Mouse (Mus musculus) kidney, postnatal 10 days (tissue): Measurements from ENCODE around the gene Ankrd35.
A peak's percentile ranks its signal among the peaks of the same experiment; 100 is the strongest.
"Not testable (repeated sequence)": the region's sequence is repeated elsewhere in the genome, so short reads cannot be mapped to it uniquely, and the experiment has no call there.

Experiments
- DNase-seq: peaks from one replicate; pipeline ENCODE4 v3.0.0; 2021; ENCODE audit warnings: mixed read lengths

Ankrd35 gene

DNA sequence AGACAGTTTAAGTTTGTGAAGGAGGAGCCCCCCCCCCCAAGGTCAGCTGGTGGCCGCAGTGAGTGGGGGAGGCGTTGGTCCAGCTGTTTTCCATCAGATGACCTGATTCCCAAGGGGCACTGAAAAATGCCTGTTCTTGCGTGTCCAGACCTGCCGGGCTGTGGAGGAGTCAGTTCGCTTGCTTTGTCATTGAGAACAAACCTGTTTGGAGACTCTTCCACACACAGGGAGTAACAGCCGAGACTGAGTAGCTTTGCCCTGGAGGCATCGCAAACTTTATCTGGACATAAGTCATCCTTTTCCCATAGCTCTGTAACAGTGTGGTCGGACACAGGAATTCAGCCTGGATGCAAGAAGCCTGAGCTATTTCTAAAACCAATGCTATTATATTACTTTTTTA, 4.5 kb downstream of the Ankrd35 start:
- DNase-seq: peak; percentile 50

DNA sequence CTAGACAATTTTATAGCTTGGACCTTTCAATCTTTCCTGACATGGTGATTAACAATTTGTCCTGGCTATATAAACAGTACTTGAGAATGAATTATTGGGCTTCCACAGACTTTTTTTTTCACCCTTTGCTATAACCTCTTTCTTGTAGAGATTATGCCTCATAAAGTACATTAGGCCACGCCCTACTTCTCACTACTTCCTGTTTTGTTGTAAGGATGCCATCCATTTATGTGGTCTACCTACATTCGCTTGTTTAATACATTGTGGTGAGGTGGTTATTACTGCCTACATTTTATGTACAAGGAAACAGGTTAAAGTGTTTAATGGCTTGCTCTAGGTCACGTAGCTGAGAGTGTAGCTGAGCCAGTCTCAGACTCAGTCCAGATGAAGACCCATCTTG, 5.2 kb downstream of the Ankrd35 start:
- no peak for DNase-seq

DNA sequence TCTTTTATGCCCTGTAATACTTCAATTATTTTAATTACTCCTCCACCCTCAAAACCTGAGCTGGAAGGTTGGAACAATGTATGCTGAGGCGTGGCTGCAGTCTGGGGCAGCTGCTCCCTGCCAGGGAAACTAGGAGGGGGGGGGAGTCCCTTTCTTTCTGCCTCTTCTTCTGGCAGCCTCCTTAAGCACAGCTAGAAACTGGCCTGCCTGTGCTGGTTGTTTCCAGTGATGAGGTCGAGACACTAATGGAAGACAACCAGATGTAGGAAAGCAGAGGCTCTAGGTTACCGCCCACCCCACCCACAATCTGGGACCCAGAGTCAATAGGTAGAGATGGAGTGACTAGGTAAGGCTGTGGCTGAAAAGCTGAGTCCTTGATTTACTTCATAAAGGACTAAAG, 5.8 kb downstream of the Ankrd35 start:
- no peak for DNase-seq

DNA sequence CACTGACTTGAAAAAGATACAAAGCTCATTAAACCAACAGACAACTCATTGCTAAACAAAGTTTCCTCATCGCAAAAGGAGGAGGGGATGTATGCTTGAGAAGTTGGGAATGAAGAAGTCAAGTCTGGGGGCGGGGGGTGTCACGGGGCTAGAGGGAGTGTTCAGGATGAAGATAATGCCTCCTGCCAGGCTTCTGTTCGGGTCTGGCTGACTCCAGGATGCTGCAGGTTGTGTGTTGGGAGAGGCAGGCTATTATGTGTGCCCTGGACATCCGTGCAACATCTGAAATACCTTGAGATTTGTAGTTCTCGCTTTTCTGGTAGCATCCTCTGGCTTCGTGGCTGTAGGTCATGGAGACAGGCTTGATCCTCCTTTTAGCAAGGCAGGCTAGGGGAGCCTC, 8.5 kb downstream of the Ankrd35 start:
- no peak for DNase-seq

DNA sequence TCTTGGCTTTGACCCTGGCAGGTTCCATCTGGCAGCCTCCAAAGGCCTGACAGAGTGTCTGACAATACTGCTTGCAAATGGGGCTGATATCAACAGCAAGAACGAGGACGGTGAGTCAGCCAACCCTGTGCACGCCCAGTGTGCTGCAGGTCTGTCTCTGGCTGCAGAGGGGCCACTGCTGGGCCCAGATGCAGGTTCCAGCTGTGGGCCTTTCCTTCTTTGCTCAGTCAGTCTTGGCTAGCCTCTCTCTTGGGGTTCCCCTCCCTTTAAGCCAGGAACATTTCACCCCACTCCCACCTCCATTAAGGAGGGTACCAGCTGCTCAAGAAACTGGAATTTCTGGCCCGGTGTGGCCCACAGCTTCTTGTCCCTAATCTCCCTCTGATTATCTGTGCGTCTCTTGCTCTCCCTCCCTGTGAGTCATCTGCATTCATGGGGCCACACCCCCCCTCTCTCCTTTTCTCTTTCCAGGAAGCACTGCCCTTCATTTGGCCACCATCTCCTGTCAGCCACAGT, 9.3 kb downstream of the Ankrd35 start:
- no peak for DNase-seq

DNA sequence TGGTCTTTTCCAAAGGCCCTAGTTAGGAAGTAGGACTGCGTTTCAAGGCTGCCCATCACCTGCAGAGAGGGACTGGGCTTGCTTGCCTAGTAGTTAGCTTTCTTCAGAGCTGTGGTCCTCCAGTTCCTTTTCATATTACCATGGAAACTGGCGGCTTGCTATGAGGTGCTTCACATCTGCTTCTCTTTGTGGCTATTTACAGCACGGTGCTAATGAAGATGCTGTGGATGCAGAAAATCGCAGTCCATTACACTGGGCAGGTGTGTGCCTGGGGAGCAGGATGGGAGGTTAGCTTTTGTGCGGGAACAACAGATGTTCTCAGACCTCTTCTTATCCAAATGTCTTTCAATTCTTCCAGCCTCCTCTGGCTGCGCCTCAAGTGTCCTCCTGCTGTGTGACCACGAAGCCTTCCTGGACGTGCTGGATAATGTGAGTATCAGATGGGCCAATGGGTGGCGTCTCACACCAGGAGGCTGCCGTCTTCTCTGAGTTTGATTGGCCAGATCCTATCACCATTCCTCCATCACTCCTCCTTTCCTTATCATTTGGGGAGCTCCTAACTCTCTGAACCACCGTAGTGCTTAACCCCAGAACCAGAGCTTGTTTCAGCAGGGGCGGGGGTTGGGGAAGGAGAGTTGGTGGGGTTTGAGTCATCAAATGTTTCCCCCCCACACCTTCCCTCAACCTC, 10.5 kb downstream of the Ankrd35 start:
- DNase-seq: no peak

DNA sequence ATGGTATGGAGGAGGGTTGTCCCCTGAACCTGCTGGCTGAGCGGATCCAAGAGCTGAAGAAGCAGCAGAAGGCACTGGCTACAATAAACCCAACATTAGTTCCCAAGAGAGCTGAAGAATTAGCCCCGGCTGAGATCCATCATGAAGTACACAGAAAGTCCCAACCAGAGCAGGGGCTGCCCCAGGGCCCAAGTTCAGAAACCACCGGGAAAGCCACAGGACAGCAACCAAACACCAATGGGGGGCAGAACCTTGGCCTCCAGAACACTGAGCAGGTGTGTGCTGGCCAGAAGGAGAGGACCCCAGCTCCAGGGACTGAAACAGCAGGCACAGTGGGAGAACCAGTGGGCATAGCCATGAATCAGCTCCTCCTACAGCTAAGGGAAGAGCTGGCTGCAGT, 13.6 kb downstream of the Ankrd35 start:
- no peak for DNase-seq

DNA sequence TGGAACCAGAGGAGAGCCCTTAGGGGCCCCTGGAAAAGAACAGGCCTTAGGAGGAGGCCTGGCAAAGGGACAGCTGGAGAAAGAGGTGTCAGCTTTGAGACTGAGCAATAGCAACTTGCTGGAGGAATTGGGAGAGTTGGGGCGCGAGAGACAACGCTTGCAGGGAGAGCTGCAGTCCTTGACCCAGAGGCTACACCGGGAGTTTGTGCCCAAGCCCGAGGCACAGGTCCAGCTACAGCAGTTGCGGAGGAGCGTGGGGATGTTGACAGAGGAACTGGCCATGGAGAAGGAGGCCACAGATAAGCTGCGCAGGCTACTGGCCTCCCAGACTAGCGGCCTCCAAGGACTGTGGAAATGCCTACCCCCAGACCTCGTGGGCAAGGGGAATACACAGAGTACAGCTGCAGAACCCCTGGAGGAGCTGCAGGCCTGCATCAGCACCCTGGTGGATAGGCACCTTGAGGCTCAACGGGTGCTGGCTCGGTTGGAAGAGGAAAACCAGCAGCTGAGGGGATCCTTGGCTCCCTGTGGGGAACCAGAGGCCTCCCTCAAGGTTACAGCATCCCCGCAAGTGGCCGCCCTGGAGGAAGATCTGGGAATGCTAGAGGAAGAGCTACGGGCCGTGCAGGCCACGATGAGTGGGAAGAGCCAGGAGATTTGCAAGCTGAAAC, 14.4 kb downstream of the Ankrd35 start:
- no peak for DNase-seq

DNA sequence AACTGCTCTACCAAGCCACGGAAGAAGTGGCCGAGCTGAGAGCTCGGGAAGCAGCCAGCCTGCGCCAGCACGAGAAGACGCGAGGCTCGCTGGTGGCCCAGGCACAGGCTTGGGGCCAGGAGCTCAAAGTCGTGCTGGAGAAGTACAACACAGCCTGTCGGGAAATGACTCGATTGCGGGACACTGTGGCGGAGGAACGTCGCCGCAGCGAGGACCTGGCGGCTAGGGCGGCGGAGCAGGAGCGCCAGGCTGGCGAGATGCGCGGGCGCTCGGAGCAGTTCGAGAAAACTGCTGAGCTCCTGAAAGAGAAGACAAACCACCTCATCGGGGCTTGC, 14.9 kb downstream of the Ankrd35 start:
- no peak for DNase-seq

DNA sequence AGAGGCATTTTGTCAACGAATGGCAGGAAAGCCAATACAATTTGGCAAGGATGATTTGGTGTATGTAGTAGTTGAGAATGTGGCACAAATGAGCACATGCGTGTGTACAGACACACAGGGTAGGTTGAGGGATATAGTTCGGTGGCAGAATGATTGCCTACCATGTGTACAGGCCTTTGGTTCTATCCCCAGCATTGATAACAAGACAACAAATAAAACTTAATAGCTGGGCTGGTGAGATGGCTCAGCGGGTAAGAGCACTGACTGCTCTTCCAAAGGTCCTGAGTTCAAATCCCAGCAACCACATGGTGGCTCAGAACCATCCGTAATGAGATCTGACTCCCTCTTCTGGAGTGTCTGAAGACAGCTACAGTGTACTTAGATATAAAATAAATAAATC, 16.1 kb downstream of the Ankrd35 start:
- not testable (repeated sequence) for DNase-seq

DNA sequence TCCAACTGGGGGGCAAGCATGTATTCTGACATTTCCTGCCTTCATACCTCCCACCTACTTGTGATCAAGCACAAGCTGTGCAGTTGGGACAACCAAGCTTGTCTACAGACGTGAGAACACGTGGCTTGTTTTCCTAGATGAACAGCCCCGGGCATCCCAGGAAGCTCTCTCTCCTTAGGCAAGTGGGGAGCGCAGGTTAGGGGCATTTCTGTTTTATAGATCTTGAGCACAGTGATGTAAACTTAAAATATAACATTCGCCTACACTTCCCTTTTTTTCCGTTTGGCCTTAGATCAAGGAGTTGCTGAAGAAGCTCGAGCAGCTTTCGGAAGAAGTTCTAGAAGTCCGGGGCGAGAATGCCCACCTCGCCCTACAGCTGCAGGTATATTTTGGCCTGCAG, 18.9 kb downstream of the Ankrd35 start:
- no peak for DNase-seq

DNA sequence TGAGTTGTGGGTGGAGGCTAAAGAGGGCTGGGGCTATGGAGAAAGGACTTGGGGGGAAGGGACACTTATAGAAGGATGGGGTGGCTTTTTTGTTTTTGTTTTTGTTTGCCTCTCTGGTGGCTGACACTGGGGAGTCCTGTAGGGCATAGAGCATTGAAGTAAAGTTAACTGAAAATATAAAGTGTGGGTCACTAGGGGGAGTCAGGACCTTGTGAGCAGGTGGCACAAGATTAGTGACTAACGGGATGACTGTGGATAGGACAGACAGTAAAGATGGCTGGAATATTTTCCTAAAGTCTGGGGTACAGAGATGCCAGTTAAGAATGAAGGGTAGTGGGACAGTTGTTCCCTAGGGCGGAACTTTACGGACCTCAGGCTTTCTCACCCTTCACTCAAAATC, 20.4 kb downstream of the Ankrd35 start:
- no peak for DNase-seq

DNA sequence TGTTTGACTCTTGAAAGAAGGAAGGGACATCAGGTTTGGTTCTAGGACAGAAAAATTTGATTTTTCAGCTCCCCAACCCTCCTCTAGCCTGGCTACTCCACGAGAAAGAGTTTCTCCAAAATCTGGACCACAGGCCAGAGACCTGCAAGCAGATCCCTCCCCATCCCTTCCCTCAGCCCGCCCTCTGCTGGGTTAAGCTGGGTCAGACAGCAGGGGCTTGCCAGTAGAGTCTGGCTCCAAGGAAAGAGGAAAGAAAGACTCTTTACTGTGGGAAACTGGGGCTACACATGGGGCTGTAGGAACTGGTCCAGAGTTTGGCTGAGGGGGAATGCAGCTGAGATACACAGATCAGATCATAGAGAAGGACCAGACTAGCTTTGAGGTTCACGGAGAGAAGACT, 22.6 kb downstream of the Ankrd35 start:
- peak; percentile 75 for DNase-seq

DNA sequence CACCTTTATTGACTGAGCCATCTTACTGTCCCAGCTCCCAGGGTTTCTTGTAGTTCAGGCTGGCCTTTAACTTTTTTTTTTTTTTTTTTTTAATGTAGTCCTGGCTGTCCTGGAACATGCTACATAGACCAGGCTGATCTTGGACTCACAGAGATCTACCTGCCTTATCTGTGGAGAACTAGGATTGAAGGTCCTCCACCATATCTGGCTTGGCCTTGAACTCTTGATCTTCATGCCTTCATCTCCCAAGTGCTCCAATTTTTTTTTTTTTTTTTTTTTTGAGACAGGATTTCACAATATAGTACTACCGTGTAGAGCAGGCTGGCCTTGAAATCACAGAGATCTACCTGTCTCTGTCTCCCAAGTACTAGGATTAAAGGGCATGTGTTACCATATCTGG, 23.6 kb downstream of the Ankrd35 start:
- DNase-seq: no peak

DNA sequence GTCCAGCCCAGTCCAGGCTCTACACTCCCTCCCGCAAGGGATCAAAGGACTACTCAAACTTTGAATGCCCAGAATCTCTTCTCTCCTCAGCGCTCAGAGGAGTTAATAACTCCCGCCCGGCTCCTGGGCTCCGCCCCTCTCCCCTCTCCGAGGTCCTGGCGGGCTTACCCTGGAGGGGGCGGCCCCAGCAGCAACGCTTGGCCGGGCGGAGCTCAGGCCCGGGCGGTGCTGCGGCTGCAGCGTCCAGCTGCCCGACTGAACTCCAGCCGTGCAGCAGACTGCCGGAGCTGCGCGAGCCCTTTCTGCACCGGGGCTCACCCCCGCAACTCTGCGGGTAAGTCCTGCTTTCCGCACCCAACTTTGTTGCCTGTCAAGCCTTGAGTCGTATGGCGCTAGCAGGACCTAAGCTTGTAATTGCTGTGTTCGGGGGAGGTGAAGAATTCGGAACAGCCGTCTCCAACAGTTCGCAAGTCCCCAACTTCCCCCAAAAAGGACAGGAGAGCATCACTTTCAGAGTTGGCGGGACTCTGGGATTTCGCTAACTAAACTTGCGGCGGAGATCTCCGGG, 26.4 kb downstream of the Ankrd35 start, which contains the start of gene Pias3:
TSS of gene Pias3 (plus strand) at position 187 of the 568 bp plus-strand sequence.
- DNase-seq: peak; percentile 93

DNA sequence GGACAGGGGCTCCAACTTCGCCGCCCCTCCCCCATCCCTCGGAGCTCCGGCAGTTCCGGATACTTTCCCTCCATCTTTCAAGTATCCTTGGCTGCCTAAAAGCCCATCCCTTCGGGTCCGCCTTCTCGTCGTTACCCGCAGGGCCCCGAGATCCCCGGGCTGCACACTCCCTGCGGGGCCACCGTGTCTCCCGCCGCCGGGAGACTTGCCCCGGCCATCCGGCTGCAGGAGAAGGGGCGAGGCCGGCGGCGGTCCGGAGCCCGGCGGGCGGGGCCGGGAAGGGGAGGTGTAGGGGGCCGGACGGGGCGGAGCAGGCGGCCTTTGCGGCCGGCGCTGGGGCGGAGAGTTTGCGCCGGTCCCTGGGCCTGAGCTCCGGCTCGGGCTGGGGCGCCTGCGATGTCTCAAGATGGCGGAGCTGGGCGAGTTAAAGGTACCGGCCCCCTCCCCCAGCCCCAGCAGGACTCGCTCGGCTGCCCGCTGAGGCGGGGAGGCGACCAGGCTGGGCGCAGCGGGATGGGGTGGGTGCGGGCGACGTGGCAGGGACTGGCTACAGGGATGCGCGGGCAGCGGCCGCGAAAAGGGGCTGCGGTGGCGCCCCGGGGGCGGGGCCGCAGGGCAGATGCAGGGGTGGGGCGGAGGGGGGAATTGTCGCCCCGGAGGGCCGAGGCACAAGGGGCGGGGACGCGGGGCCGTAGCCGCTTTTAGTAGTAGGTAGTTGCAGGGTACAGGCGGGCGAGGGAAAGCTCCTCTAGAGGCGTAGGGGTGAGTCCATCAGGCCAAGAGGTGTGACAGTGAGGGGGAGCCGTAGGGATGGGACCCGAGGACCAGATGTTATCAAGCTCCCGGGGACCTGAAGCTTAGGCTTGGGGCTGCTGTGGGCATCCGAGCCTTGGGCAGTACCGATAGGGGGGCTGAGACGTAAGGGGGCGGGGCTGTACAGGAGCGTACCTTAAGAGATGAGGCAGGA, 27.1 kb downstream of the Ankrd35 start:
- DNase-seq: peak; percentile 96

DNA sequence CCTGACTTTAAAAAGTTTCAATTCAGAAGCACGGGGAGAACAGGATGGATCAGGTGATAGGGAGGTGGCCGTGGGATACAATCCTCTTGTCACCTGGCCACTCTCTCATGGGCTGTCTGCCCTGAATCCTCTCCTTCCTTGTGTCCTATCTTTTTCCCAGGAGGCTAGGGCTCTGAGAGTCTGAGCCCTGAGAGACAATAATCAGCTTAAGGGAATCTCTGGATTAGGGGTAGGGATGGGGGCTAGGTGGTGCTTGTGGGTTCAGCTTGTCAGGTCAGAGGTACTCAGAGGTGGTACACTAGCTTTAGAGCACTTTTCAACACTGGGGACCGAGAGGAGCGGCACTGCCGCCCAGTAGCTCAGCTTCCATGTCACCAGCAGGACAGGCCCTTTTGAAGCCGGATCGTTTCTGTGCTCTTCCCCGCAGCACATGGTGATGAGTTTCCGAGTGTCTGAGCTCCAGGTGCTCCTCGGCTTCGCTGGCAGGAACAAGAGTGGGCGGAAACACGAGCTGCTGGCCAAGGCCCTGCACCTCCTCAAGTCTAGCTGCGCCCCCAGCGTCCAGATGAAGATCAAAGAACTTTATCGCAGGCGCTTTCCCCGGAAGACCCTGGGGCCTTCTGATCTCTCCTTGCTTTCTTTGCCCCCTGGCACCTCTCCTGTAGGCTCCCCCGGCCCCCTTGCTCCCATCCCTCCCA, 29.2 kb downstream of the Ankrd35 start:
- no peak for DNase-seq

DNA sequence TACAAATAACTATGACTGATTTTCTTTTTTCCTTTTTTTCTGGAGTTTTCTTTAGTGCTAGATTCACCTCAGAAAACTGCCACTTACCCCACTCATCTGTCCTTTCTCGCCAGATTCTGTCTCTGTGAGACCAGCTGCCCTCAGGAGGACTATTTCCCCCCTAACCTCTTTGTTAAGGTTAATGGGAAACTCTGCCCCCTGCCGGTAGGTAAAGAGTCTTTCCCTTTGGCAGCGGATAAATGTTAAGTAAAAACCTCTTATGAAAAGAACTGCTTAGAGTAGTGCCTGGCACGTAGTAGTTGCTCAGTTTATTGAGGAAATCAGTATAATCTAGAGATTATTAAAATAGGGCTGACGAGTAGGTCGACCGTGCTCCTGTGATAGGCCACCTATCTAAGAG, 30.4 kb downstream of the Ankrd35 start:
- peak; percentile 49 for DNase-seq

DNA sequence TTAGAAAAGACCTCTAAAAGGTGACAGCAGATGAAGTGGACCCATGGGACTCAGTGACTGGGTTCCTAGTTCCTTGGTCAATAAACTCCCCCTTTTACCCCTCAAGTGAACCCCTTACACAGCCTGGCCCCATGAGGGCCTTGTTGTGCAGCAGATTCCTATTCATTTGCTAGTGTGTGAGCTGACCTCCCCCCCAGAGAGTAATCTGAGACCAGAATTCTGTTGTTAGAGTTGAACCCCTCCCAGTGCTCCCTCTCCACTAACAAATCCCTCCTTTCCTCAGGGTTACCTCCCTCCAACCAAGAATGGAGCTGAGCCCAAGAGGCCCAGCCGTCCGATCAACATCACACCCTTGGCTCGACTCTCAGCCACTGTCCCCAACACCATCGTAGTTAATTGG, 31.1 kb downstream of the Ankrd35 start:
- DNase-seq: no peak

DNA sequence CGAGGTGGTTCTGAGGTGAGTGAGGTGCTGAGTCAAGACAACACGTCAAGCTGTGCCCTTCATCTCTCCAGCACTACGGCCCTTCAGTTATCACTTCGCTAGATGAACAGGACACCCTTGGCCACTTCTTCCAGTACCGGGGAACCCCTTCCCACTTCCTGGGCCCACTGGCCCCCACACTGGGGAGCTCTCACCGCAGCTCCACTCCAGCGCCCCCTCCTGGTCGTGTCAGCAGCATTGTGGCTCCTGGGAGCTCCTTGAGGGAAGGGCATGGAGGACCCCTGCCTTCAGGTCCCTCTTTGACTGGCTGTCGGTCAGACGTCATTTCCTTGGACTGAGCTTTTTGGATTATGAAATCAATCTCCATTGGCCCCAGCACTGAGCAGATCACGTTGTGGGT, 34.8 kb downstream of the Ankrd35 start:
- DNase-seq: peak; percentile 51

DNA sequence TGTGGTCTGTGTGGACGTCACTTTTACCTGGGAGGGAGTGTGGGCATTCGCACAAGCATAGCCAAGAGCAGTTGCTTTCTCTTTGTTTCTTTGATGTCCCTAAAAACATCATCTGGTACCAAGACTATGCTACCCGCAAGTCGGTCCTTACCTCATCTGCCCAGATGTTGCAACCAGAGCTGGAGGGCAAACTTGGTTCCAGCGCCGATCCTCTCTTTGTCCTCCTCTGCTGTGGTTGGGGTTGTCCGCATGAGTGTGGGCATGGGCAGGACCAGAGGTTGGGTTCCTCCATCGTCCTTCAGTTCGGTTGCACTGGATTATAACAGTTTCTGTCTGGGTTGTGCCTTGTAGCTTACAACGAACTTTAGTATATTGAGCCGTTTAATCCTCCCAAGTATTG, 36.3 kb downstream of the Ankrd35 start:
- DNase-seq: no peak

DNA sequence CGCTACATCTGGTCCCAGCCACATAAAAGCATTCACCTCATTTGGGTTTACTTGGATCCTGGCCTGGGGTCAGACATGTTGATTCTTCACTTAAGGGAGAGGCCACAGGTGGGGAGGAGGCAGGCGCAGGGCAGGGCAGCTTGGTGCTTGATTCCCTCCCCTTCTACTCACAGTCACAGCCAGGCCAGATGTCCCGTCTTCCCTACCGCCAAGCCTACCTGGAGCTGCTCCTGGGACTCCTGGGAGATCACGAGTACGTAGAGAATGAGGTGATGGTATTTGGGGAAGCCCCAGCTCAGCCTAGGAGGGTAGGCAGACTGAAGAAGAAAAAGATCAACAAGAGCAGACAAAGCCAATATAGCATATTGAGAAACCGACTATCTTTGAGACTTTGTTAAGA, 37.1 kb downstream of the Ankrd35 start:
- no peak for DNase-seq
